Mouse (Mus musculus) skeletal muscle tissue, adult 2 months (tissue): ENCODE measurements around the gene Selenon.
"Not testable (repeated sequence)": the region's sequence is repeated elsewhere in the genome, so short reads cannot be mapped to it uniquely, and the experiment has no call there.

Experiments used
- DNase-seq: peaks from one replicate; pipeline ENCODE4 v3.0.0-alpha.2; 2012; ENCODE audit warnings: low read depth, low spot score

The Selenon gene

DNA sequence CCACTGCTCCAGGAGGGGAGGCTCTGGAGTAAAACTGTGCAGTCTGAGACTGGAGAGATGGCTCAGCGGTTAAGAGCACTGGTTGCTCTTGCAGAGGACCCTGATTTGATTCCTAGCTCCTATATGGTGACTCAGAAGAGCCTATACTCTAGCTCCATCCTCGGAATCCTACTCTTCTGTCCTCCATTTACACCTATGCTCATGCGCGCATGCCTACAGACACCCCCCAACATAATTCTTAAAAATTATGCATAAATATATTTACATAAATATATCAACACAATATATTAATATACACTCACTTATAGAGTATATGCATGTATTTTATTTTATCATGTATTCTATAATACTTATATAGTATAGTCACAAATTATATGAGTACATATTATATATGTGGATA, 41.6 kb downstream of the Selenon start:
- no peak for DNase-seq

DNA sequence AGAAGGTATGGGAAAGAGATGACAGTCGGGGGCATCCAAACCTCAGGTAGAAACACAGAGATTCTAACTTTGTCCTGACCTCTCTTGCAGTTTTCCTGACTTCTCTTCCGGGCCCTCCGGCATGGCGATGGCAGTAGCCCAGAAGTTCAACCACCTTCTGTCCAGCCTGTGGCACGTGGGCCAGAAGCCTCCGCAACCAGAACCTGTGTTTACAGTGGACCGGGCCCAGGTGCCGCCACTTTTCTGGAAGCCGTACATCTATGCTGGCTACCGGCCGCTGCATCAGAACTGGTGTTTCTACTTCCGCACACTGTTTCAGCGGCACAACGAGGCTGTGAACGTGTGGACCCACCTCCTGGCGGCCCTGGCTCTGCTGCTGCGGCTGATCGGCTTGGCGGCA, 45.3 kb downstream of the Selenon start:
- no peak for DNase-seq

DNA sequence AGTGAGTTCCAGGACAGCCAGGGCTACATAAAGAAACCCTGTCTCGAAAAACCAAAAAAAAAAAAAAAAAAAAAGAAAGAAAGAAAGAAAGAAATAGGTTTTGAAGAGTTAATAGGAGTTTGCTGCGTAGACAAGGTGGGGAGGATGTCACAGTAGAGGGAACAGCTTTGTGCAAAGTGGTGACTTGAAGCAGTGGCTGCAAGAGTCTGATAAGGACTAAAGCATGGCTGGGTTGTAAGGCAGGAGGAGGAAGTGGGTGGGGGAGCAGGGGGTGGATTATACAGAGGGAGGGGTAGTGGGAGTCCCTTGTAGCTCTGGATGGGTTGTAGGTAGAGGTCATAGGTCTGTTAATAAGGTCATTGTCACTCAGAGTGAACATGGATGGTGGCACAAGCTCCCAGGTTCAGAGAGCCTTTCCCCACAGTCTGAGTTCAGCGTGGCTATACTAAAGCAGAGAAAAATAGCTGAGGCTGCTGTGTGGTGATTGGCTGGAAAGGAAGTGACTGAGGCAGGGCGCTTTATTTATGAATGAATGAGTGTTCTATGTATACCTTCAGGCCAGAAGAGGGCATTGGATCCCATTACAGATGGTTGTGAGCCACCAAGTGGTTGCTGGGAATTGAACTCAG, 45.9 kb downstream of the Selenon start:
- no peak for DNase-seq

DNA sequence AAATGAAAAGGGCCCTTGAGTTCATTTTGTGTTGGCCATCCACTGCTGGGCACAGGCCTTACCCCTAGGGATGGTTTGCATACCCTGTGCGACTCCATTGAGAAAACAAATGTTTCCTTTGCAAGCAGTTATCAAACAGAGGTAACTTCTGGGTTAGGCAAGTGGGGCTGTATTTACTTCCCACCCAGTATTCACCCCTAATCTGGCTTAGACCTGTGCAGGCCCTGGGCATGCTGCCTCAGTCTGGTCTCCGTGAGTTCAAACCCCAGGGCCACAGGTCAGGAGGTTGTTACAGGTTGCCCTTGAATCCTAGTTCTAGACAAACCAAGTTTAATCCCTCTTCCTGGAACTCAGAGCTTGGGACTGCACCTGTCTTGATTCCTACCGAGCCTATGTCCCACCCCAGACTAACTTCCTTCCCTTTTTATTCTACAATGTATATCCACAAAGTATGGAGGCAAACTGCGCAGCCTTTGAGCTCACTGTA, 46.6 kb downstream of the Selenon start:
- DNase-seq, result no peak

DNA sequence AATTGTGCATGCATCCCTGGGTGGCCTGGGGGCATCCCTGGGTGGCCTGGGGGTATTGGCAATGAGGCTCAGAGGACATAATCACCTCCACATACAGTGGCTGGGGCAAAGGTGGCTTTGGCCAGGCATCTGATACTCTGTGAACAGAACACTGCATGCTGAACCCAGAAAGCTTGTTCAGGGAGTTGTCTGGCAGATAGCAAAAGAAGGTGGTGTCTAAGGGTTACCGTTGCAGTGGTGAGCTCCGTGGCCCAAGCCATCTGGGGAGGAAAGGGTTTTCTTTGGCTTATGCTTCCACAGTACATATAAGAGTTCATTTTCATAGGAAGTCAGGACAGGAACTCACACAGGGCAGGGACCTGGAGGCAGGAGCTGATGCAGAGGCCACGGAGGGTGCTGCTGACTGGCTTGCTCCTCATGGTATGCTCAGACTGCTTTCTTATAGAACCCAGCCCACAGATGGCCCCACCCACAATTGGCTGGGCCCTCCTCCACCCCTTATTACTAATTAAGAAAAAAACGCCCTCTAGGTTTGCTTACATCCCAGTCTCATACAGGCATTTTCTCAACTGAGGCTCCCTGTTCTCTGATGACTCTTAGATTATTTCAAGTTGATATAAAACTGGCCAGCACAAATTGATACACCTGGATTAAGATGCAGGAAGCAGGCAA, 48.1 kb downstream of the Selenon start:
- DNase-seq, result no peak

DNA sequence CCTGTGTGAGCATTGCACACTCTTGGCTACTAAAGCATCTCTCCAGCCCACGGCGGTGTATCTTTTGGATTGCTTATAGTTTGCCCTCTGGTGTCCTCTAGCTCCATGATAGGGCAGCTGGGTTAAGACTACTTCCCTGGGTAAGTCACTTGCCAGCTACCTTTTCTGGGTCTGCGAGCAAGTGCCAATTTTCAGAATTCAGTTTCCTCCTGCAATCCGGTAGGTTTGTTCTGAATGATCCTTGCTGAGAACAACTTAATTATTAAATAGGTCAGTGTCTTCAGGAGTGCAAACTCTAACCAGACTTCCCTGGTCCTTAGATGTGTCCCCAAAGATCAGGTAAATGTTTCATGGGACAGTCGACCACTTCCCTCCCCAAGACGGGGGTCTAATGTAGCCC, 50.9 kb downstream of the Selenon start:
- no peak for DNase-seq

DNA sequence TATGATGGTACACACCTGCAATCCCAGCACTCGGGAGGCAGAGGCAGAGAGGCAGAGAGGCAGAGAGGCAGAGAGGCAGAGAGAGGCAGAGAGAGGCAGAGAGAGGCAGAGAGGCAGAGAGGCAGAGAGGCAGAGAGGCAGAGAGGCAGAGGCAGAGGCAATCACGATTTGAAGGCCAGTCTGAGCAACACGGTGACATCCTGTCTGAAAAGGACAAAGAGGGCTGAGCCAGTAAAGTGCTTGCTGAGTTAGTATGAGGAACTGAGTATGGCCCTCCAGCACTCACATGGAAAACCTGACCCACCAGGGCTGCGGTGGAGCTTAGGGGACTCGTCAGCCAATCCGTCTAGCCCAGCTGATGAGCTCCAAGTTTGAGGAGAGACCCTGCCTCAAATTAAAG, 53.0 kb downstream of the Selenon start:
- not testable (repeated sequence) for DNase-seq

DNA sequence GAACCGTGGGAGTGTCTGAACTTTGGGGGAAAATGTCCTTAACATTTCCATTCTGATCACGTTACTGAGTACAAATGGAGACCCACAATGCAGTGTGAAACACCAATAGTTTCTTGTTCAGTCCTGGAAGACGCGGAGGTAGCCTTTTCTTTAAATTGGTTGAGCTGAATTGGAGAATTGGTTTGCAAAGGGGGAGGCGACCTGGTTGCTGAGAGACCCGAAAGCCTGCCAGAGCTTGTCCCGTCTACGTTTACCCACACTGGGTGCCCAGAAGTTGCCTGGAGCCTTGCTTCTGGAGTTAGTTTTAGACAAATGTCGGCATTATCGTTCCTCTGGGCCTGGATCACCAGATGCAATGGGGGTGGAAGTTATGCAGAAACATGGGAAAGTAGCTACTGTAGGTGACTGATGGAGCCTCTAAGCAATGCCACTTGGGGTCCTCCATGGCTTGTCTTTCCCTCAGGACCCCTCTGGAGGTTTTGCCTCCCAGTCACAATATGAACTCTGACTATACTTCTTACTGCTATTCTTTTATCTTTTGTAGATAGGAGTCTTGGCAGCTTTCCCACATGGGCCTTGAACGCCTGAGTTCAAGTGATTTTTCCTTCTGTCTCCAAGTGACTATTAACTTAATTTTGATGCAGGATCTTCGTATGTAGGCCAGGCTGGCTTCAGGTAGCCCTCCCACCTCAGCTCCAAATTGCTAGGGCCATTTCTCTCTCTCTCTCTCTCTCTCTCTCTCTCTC, 53.8 kb downstream of the Selenon start:
- DNase-seq, result no peak

DNA sequence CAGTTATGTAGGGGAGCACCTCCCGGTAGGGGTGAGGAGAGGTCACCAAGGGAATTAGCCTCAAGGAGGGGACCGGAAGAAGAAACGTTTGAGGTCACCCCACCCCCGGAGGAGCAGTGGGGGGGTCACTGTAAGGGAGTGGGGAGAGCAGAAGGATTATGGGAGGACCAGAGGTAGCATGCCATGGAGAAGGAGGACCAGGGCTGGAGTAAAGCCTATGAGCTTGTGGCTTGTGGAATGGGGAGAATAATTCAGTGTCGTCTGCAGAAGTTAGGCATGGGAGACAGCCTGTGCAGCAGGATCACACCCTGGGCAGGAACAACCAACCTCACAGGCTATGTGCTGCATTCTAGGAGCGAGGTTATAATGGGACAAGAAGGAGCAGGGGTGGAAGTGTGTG, 54.7 kb downstream of the Selenon start:
- peak; percentile 38 for DNase-seq

DNA sequence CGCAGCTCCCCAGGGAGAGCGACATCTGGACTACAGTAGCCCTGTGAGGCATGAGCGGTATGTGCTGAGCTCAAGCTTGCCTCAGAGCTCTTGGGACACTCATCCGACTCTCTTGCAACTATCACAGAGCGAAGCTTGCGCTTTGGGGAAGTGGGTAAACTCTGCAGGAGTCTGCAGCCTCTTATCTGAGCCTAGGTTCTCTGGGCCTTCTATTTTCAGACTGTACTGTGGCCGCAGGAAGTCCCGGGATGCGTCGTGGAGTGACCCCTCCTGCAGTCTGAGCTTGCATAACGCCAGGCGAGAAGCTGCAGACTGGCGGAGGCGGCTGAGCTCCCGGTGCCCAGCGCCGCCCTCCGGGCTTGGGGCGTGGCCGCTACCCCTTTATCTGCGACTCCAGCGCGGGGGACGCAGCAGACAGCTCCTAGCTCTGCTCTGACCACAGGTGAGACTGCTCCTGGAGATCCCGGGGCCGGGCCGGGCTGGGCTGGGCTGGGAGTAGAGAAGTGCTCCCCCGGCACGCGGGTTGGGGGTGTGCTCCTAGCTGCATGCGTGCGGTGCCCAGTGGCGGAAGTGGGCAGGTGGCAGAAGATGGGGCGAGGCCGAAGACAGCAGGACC, 55.3 kb downstream of the Selenon start, which contains the start of gene Paqr7:
Paqr7 (plus strand) TSS at position 103 of the 616 bp plus-strand sequence.
- DNase-seq, result peak; percentile 78

DNA sequence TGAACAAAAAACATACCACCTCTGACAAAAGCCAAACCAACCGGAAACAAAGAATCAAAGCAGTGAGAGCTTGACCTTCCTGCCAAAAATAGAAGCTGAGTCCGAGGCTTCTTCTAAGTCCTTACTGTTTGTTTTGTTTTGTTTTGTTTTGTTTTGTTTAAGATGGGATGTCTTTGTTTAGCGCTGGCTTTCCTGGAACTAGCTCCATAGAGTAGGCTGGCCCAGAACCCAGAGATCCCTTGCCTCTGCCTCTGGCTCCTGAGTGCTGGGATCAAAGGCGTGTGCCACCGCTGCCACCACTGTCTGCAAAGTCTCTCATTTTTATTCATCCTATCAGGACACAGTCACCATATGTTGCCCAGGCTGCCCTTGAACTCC, 56.4 kb downstream of the Selenon start:
- DNase-seq, result no peak

DNA sequence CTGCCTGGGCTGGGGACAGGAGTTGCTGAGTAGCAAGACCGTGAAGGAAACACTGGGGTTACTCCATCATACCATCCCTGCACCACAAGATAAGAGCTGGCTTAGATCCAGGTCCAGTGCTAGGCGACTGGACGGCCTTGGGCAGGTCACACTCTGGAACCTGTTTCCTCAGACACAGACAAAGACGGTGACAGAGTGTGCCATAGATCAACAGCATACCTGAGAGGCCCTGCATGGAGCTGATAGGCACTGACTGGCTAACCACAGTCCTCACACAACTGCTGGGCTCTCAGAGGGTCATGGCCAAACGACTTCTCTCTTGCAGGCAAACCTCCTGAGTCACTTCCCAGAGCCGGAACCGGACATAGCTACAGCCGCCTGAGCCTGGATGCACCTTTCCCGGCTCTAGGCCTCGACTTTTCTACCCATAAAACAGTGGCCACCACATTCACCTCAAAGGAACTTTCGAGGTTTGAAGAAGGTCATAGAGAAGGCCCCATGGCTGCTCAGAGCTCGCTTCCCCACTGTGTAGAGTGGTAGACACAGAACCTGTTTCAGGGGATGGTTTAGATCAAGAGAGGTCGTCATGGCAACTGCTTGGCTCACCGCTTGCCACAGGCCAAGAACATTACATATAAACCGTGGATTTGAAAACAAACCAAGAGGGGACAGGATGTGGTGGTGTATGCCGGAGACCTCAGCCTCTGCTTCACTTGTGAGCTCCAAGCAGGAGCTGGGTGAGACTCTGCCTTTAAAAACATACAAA, 57.0 kb downstream of the Selenon start:
- DNase-seq, result no peak

DNA sequence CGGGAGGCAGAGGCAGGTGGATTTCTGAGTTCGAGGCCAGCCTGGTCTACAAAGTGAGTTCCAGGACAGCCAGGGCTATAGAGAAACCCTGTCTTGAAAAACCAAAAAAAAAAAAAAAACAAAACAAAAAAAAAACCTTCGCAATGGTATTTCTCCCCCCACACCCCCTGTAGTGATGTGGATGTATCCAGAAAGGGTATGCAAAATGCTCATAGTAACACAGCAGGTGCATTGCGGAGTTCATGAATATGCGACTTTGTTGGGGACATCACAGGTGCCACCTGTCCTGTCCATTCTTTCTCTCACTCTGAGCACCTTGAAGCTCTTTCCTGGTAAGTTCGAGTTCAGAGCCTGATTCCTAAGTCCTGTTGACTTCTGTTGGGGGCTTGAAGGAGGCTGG, 57.8 kb downstream of the Selenon start:
- not testable (repeated sequence) for DNase-seq

DNA sequence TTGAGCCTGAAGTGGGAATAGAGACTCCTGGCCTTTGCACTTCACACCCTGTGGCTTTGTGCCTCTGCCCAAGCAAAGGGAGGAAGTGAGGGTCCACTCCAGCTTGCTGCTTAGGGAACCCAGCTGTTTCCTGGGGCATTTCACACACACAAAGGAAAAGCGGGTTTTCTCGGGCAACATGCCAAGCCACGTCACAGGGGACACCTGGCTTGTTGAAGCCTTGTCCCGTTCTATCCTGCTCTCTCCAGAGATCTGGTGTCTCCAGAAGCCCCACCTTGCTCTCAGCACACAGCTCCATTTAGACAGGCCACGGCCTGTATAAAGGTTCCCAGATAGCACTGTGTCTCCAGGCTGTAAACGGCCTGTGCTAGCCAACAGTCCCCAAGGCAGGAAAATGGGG, 60.2 kb downstream of the Selenon start:
- DNase-seq, result no peak

DNA sequence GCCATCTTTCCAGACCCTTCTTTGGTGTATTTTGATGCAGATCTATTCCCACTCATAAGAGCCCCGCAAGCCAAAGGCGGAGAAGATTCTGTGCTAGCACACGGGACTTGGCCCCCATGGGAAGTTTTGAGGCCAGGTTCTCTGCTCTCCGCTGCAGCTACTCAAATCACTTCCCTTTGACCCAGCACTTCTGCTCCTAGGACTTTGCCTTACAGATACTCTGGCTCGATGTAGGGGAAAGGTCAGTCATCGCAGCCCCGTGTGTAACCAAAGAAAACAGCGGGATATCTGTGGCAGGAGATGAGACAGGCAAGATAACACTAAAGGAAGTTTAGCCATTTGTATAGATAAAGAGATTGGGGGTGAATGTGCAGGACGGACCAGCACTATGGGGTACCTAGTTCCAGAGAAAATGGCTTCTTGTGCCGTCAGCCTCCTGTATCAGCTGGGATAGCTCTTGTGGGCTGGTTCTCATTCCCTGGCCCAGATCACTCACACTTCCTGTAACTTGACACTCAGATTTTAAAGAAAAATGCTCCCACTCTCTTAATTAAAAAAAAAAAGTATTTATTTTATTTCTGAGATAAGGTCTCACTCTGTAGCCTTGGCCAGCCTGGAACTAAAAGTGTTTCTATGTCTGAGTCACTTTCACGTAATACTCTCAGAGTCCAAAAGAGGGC, 61.8 kb downstream of the Selenon start:
- DNase-seq, result no peak

DNA sequence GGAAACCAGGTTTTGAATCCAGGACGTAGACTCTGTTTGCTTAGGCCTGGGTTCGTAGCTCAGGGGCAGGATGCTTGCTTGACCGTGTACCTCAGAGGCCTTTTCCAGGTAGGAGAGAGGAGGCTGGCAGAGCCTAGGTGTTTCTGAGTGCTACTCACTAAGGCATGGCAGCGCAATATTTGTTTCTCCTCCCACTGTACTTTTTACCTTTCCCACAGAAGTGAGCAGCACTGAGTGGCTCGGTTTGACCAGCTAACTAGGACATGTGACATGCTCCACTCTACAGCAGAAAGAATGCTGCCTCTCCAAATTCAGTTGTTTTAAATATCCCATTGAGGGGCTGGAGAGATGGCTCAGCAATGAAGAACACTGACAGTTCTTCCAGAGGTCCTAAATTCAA, 63.8 kb downstream of the Selenon start:
- DNase-seq, result no peak
